Mouse (Mus musculus) liver, embryonic 12.5 days (tissue): ENCODE data around the gene Ddx10. TPM values are rescaled to one million over a fixed set of nuclear protein-coding genes. Genes with fewer than 3 reads are reported as not detected.
A peak's percentile ranks its signal among the peaks of the same experiment; 100 is the strongest.

Source experiments
- ATAC-seq: fragments of 200-750 bp; cut with Nextera tagmentation; 2 replicates; pipeline ENCODE4 v1.8.0; 2017; ENCODE audit warnings: moderate number of reproducible peaks, mild to moderate bottlenecking, moderate library complexity
- H3K27ac ChIP-seq: fragments of 300-500 bp; sonication (generic); 2 replicates; pipeline ENCODE4 v1.5.1; 2016; ENCODE audit warnings: mild to moderate bottlenecking
- H3K27me3 ChIP-seq: fragments of 300-500 bp; sonication (generic); replicated peaks from 2 replicates; pipeline ENCODE4 v1.6.1; 2016; ENCODE audit warnings: mild to moderate bottlenecking, moderate library complexity
- H3K36me3 ChIP-seq: fragments of 300-500 bp; sonication (generic); 2 replicates; pipeline ENCODE4 v1.6.1; 2016; ENCODE audit warnings: mild to moderate bottlenecking, moderate library complexity
- H3K4me1 ChIP-seq: fragments of 300-500 bp; sonication (generic); 2 replicates; pipeline ENCODE4 v1.6.1; 2016
- H3K4me2 ChIP-seq: fragments of 300-500 bp; sonication (generic); 2 replicates; pipeline ENCODE4 v1.6.1; 2016; ENCODE audit warnings: mild to moderate bottlenecking, moderate library complexity
- H3K4me3 ChIP-seq: fragments of 300-500 bp; sonication (generic); 2 replicates; pipeline ENCODE4 v1.5.1; 2016; ENCODE audit warnings: mild to moderate bottlenecking, moderate library complexity
- H3K9ac ChIP-seq: fragments of 300-500 bp; sonication (generic); 2 replicates; pipeline ENCODE4 v1.6.1; 2016; ENCODE audit warnings: mild to moderate bottlenecking, moderate library complexity
- H3K9me3 ChIP-seq: fragments of 300-500 bp; sonication (generic); replicated peaks from 2 replicates; pipeline ENCODE4 v1.6.1; 2016; ENCODE audit warnings: mild to moderate bottlenecking, moderate library complexity
- WGBS: fragments of 180-500 bp; shearing (Covaris S2); methylation state at CpG from one replicate; pipeline ENCODE4 v1.1.7; 2016; ENCODE audit not compliant: insufficient replicate concordance; 5-methylcytosine and 5-hydroxymethylcytosine counted together
- polyA plus RNA-seq: library from polyadenylated mRNA; unstranded; fragments of >200 nt; fragmentation: Nextera tagmentation; extraction: Ambion mirVana; gene quantifications from 2 replicates; pipeline ENCODE4 v1.2.1, GENCODE M21; 2016

The Ddx10 gene
- polyA plus RNA-seq = 24.3 and 24.6 TPM in 2 replicates

DNA sequence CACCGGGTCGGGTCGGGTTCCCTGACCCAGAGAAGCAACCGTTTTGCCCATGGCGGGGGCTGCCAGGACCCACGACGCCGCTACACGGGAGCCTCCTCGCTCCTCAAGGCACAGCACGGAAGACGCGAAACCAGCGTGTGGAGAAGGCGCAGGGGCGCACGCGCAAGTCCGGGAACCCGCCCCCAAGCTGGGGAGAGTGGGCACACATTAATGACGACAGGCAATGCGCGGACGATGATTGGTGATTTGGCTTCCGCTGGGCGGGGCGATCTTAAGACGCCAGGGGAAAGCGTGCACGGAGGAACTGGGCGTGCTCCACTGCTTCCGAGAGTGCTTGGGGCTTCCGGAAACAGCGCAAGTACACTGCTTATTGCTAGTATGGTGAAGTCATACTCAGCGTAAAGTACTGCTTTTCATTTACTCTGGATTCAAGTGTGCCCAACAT is at the start of gene Ddx10:
Ddx10 (minus strand) TSS at position 101 of the 445 bp plus-strand sequence.
- peak within 1 kb of the TSS; percentile 89 for H3K4me3 ChIP-seq
- peak; percentile 99 for ATAC-seq
- WGBS = under 1% methylated on average over 35 of the region's 35 CpGs
- no peaks in the 10 kb centered on the region for H3K27me3 ChIP-seq
- H3K9ac ChIP-seq = peak within 1 kb of the TSS; percentile 81
- H3K9me3 ChIP-seq = no peaks in the 10 kb centered on the region
- H3K4me2 ChIP-seq = peak within 1 kb of the TSS; percentile 97
- H3K36me3 ChIP-seq = no peaks in the 10 kb centered on the region
- H3K27ac ChIP-seq = peak within 1 kb of the TSS; percentile 30; the same call in 1 of the 2 replicates
- peaks cover 24% of the 10 kb centered on the region for H3K4me1 ChIP-seq

DNA sequence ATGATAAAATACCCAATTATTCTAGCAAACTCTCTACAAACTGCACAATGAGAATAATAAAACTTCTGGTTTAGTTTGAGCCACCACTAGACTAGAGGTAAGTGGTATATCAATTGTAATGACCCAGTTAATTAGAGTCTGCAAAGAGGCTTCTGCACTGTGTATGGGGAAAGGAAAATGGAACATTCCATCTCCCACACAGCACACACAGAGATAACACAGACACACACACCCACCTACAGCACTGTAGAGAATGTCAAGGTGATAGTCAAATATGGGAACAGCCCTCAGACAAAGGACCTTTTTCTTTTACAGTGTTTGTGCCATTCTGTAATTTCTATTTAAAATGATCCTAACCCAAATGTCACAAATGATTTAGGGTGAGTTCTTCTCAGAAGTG is 45.0 kb upstream of the Ddx10 start:
- Histone ChIP-seq H3K9me3 (no peaks in the 10 kb centered on the region), H3K4me2 (no peak overlapping the region), H3K27me3 (no peaks in the 10 kb centered on the region), H3K36me3 (no peaks in the 10 kb centered on the region), H3K4me3 (no peak overlapping the region), H3K27ac (no peak overlapping the region), H3K4me1 (no peaks in the 10 kb centered on the region), H3K9ac (no peak overlapping the region)
- ATAC-seq = no peak

DNA sequence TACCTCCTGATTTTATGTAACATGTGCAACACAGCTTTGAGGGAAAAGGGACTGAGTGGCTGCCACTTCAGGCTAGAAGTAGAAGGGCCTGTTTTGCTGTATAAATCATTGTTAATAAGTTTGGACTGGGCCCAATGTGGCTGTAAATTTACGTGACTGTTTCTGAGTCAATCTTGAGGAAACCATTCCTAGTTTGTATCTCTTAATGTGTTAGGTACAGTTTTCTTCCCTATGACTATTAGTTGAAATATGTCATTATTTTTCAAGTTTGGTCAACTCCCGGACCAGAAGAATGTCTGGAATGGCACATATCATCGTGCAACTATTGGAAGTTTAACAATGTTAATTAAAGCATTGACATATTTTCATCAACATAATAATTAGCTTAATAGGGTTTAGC is 42.2 kb upstream of the Ddx10 start:
- Histone ChIP-seq H3K27ac (no peak overlapping the region), H3K4me1 (no peaks in the 10 kb centered on the region), H3K9me3 (no peaks in the 10 kb centered on the region), H3K4me3 (no peak overlapping the region), H3K9ac (no peak overlapping the region), H3K4me2 (no peak overlapping the region), H3K27me3 (no peaks in the 10 kb centered on the region), H3K36me3 (no peaks in the 10 kb centered on the region)
- no peak for ATAC-seq
- WGBS = 59% methylated on average over 3 of the region's 3 CpGs

DNA sequence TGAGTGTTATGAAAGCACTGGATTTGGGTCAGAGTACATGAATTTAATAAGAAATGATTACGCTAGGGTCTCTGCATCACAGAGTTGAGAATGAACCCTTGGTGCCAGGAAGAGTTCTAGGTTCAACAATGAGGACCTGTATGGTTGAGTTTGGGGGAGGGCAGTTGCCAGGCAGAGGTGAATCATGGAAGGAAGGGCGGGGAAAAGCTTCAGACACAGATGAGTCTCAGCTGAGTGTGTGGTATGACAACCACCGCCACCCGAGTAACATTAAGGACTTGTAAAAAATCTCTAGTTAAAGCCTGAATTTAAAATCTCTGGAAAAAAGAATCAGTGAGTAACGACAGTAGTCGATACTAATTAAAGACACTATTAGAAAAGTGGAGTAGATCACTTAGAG is 38.9 kb upstream of the Ddx10 start:
- ATAC-seq = no peak
- no peaks in the 10 kb centered on the region for H3K9me3 ChIP-seq
- no peak overlapping the region for H3K4me2 ChIP-seq
- H3K4me1 ChIP-seq = no peaks in the 10 kb centered on the region
- no peak overlapping the region for H3K27ac ChIP-seq
- no peak overlapping the region for H3K4me3 ChIP-seq
- H3K9ac ChIP-seq = no peak overlapping the region
- WGBS = 61% methylated on average over 6 of the region's 6 CpGs
- no peaks in the 10 kb centered on the region for H3K27me3 ChIP-seq
- H3K36me3 ChIP-seq = no peaks in the 10 kb centered on the region

DNA sequence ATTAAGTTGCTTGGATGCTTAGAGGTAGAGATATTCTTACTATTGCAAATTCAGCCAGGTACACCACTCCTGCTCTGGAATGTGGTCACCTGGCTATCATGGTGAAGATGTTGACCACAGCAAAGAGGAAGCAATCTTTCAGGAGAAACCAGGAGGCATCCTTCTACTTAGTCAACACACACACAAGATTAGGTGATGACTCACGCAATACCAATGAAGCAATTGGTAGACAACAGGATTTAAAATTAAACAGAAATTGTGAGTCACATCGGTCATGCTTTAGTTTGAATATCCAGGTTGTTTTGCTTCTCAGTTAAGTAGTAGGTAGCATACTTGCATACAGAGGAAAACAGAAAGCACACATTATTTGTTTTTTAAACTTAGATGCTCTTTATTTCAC is 31.1 kb upstream of the Ddx10 start:
- no peak overlapping the region for H3K9ac ChIP-seq
- H3K27ac ChIP-seq = no peak overlapping the region
- no peaks in the 10 kb centered on the region for H3K9me3 ChIP-seq
- H3K27me3 ChIP-seq = no peaks in the 10 kb centered on the region
- no peak overlapping the region for H3K4me3 ChIP-seq
- no peak for ATAC-seq
- WGBS = 78% methylated on average over 2 of the region's 2 CpGs
- H3K36me3 ChIP-seq = no peaks in the 10 kb centered on the region
- no peak overlapping the region for H3K4me2 ChIP-seq
- no peaks in the 10 kb centered on the region for H3K4me1 ChIP-seq

DNA sequence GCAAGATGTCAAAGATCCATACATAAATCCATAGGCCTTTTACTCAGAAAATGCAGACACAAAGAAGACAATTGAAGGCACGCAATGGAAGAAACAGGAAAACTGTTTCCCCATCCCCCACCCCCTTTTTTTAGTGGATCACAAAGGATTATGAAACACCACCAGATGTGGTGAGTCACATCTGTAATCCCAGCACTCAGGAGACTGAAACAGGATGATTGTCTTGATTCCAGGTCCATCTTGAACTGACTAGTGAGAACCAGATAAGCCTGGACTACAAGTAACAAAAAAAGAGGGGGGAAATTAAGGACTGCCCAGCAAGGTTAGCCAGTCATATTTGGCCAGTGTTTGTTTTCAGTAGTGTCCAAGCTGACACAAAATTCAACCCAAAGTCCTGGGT is 28.5 kb upstream of the Ddx10 start:
- Histone ChIP-seq H3K27ac (no peak overlapping the region), H3K9me3 (no peaks in the 10 kb centered on the region), H3K36me3 (no peaks in the 10 kb centered on the region), H3K9ac (no peak overlapping the region), H3K4me1 (no peaks in the 10 kb centered on the region), H3K27me3 (no peaks in the 10 kb centered on the region), H3K4me3 (no peak overlapping the region), H3K4me2 (no peak overlapping the region)
- WGBS = 70% methylated on average over 1 of the region's 1 CpGs
- no peak for ATAC-seq

DNA sequence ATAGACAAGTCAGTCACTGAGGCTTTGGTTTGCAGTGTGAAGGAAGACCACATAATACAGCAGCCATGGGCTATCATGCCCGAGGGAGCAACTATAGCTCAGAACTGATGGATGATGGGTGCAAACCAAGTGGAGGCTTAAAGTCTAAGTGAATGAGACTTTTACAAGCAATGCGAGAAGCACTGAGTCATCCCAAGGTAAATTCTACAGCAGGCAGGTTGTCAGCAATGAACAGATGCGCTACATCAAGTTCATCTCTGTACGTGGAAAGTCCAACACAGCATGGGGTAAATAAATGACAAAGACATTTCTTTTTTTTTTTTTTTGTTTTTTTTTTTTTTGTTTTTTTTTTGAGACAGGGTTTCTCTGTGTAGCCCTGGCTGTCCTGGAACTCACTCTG is 24.9 kb upstream of the Ddx10 start:
- H3K4me2 ChIP-seq = no peak overlapping the region
- 80% methylated on average over 4 of the region's 4 CpGs for WGBS
- ATAC-seq = no peak
- H3K36me3 ChIP-seq = no peaks in the 10 kb centered on the region
- H3K27me3 ChIP-seq = no peaks in the 10 kb centered on the region
- H3K4me3 ChIP-seq = no peak overlapping the region
- no peaks in the 10 kb centered on the region for H3K4me1 ChIP-seq
- no peak overlapping the region for H3K27ac ChIP-seq
- no peak overlapping the region for H3K9ac ChIP-seq
- no peaks in the 10 kb centered on the region for H3K9me3 ChIP-seq

DNA sequence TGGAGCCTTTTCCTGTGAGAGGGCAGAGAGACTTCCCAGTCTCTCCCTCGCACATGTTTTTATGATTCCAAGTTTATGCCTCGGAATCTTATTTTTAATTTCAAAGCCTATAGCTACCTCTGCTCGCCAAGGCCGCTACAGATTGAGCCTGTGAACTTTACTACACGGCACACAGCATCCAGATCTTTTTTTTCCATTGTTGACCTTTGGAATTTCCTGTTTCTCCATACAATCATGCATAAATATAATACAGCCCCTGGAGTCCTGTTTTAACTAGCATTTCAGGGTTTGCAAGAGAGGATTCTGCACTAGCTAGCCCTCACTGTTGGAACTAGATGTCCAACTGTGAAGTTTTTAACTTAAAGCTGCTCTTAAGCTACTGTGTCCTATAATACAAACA is 24.4 kb upstream of the Ddx10 start:
- Histone ChIP-seq H3K4me2 (no peak overlapping the region), H3K4me3 (no peak overlapping the region), H3K9me3 (no peaks in the 10 kb centered on the region), H3K9ac (no peak overlapping the region), H3K4me1 (no peaks in the 10 kb centered on the region), H3K27ac (no peak overlapping the region), H3K36me3 (no peaks in the 10 kb centered on the region), H3K27me3 (no peaks in the 10 kb centered on the region)
- no peak for ATAC-seq
- whole genome bisulfite sequencing = 67% methylated on average over 5 of the region's 5 CpGs

DNA sequence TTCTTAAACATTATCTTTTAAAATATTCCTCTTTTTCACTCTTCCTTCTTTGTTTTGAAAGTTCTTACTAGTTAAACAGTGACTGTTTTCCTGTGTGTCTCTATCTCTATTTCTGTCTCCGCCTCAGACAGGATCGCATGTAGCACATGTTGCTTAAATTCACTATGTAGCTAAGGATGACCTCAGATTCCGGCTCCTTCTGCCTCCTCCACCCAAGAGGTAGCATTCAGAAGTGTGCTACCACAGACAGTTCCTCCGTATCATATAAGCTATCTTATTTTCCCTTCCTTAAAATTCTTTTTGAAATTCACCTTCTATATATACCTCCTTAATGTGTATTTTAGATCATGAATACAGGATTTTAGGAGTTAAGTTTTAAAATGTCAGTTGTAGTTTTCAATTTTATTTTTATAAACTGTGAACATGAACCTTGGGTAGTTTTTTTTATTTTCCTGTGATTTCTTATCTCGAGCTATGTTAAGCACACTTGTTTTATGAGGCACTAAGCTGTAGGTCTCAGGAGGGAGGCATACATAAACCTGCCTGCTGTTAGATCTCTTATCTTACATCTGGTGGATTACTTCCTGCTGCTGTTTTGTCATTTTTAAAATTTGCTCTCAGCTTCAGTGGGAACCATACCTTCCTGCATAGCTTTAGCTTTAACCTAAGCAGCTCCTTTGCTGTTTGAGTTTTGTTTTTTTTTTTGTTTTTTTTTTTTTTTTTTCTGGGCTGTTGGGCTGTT is 23.6 kb upstream of the Ddx10 start:
- no peaks in the 10 kb centered on the region for H3K27me3 ChIP-seq
- no peaks in the 10 kb centered on the region for H3K4me1 ChIP-seq
- H3K9me3 ChIP-seq = no peaks in the 10 kb centered on the region
- H3K27ac ChIP-seq = no peak overlapping the region
- no peak overlapping the region for H3K4me3 ChIP-seq
- WGBS = 56% methylated on average over 5 of the region's 5 CpGs
- H3K9ac ChIP-seq = no peak overlapping the region
- ATAC-seq = no peak
- H3K4me2 ChIP-seq = no peak overlapping the region
- H3K36me3 ChIP-seq = no peaks in the 10 kb centered on the region

DNA sequence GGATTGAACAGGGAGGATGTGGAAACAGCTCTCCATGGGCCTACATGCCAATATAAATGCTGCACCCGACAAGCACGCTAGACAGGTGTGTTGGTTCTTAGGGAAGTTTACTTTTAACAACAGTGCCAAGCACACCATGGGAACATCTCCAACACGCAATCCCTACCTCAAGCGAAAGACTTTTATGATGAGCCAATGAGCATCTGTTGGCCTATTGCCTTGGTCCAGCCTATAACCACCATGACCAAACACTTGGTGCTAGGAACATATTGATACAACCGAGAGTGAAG is 21.6 kb upstream of the Ddx10 start:
- no peaks in the 10 kb centered on the region for H3K4me1 ChIP-seq
- 80% methylated on average over 5 of the region's 5 CpGs for WGBS

DNA sequence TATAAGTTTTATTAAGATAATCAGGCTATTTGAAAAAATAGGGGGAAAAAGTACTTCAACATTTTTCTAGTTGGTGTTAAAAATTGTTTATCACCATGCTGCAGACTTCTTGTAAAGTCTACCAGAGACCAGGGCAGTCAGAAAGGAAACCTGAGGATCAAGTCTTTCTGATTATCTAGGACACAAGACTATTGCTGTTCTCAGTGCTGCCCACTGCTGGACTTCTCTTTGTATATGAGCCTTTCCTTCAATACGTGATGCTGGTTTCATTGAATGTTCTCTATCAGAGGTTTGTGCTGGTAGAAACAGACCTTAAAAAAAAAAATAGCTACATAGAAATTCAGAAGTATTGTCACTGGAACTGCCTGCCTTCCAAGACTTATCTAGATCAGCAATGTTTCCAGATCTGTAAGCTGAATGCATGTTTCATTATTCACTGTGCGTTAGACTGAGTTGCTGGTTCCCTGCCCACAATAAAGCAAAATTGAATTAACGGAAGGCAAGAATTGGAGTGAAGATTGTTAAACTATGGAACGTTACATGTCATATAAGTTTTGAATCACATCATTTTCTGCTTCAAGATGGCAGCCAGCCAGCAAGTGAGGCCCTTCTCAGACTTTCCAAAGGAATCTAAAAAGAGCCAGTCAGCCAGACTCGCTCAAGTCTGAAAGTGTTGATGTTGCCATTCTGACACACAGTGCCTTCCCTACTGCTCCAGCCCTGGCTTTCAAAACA is 21.0 kb upstream of the Ddx10 start:
- 73% methylated on average over 5 of the region's 5 CpGs for WGBS
- H3K27me3 ChIP-seq = no peaks in the 10 kb centered on the region
- no peaks in the 10 kb centered on the region for H3K36me3 ChIP-seq
- no peak for ATAC-seq
- no peaks in the 10 kb centered on the region for H3K4me1 ChIP-seq
- no peak overlapping the region for H3K27ac ChIP-seq
- H3K4me3 ChIP-seq = no peak overlapping the region
- no peak overlapping the region for H3K4me2 ChIP-seq
- no peaks in the 10 kb centered on the region for H3K9me3 ChIP-seq
- H3K9ac ChIP-seq = no peak overlapping the region

More for the DNA sequence above, 21.6 kb upstream of the Ddx10 start:
- no peak overlapping the region for H3K27ac ChIP-seq
- H3K36me3 ChIP-seq = no peaks in the 10 kb centered on the region
- ATAC-seq = no peak
- no peaks in the 10 kb centered on the region for H3K27me3 ChIP-seq
- H3K4me3 ChIP-seq = no peak overlapping the region
- H3K4me2 ChIP-seq = no peak overlapping the region
- H3K9ac ChIP-seq = no peak overlapping the region
- H3K9me3 ChIP-seq = no peaks in the 10 kb centered on the region

DNA sequence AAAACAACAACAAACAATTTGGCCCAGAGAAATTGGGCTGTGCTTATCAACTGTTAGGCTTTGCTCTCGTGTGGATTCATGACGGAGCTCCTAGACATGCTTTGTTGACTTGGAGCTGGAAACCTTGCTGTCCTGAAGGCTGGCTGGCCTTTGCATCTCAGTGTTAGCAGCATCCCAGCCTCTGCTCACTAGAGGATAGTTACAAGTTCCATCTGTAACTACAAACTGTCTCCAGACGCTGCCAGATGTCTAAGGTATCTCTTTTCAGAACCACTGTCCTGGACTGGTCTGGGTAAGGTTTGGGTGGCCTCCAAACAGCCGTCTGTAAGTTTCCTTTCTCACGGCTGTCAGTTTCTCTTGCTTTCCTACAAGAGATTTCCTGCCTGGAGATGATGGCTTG is 20.2 kb upstream of the Ddx10 start:
- no peak overlapping the region for H3K4me2 ChIP-seq
- no peak overlapping the region for H3K4me3 ChIP-seq
- no peak overlapping the region for H3K9ac ChIP-seq
- H3K4me1 ChIP-seq = no peaks in the 10 kb centered on the region
- no peak for ATAC-seq
- 48% methylated on average over 5 of the region's 5 CpGs for WGBS
- no peaks in the 10 kb centered on the region for H3K9me3 ChIP-seq
- no peaks in the 10 kb centered on the region for H3K36me3 ChIP-seq
- no peaks in the 10 kb centered on the region for H3K27me3 ChIP-seq
- H3K27ac ChIP-seq = no peak overlapping the region
